Mouse (Mus musculus) CH12F3 (cell line): ENCODE measurements around the gene Gm36864.

ENCODE experiments used
- in situ Hi-C: fragments of 300-500 bp; cut with MboI; formaldehyde crosslinking; loops from 2 replicates; pipeline ENCODE4 v1.14.3; 2020; ENCODE audit warnings: low sequenced_read_pairs

The Gm36864 gene

DNA sequence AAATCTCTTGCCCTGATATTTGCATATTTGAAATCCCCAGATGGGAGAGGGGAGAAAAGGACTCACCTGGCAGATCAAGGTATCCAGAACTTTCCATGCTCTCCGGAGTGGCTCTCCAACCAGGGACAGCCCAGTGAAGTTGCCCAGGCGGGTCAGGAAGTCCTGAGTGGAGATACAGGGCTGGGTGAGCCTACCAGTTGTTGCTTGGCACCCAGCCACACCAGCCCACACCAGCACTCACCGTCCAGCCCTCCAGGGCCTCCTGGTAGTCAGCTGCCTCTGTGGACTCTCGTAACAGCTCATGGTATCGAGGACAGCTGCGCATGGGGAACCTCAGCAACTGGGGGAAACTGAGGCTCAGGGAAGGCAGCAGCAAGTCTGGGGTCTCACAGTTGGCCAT, 19.0 kb downstream of the Gm36864 start:
- in situ Hi-C loops, result loop anchor here (25.0 kb wide), 1 partner anchor 207 kb away; the partner anchor contains the start of genes Aspdh and Josd2

DNA sequence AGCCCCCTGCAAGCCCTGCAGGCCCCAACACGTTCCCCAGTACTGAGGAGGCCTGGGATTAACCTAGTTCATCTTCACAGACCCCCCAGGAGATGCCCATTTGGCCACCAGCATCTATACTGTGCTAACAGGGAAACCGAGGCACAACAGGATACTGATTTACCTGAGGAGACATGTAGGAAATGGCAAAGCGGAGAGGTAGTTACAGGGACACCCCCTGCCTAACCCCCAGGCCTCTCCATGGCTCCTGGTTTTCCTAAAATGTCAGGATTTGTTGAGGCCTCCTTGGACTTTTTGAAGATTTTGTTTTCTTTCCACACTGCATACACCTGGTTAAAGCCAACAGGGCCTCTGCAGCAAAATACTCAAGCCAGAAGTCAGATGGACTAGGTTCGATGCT, 21.3 kb downstream of the Gm36864 start, which contains the start of gene Acp4:
TSS of gene Acp4 (minus strand) at position 101 of the 400 bp plus-strand sequence.
- in situ Hi-C loops, result loop anchor here (25.0 kb wide), 1 partner anchor 205 kb away; the partner anchor contains the start of genes Aspdh and Josd2

DNA sequence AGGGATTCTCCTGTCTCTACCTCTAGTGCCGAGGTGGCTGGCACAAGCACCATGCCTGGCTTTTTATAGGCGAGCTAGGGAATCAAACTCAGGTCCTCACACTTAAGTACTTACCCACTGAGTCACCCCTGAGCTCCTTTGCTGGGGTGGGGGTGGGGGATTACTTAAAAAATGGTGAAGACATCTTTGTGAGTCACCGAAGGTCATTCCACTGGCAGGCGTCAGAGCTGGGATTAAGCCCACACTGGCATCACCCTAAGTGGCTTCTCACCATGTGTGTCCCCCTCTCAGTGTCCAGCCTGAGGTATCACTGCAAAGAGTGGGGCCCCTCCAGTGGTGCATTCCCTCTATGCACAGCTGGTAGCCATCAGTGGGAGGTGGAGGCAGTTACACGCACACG, 24.4 kb downstream of the Gm36864 start:
- in situ Hi-C loops, result loop anchor here (10.0 to 25.0 kb wide), 3 partner anchors 54 to 202 kb away; partner anchors contain the start of genes Aspdh, Josd2 and Shank1

DNA sequence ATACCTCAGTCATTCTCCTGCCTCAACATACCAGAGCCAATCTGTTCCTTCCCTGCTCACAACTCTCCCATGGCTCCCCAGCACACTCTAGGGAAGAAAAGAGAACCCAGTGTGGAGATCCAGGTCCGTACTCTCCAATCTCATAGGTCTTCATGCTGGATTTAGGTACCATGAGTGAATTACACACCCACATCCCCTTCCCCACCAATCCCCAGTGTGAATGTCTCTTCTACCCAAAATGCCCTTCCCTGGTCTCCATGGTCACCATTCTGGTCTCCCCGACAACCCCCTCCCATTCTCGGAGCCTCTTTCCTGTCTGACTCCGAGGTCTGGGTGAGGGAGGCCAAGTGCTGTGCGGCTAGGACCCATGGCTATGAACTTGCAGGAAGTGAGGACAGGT, 25.2 kb downstream of the Gm36864 start, which contains the start of gene Gm15517:
TSS of gene Gm15517 (plus strand) at position 301 of the 400 bp plus-strand sequence.
- in situ Hi-C loops, result loop anchor here (10.0 to 25.0 kb wide), 3 partner anchors 54 to 201 kb away; partner anchors contain the start of genes Aspdh, Josd2 and Shank1

GRCm38 (mm10) chr7:44262791-44263643, 27.0 kb downstream of the Gm36864 start:
- in situ Hi-C loops, result loop anchor here (10.0 to 25.0 kb wide), 3 partner anchors 52 to 199 kb away; partner anchors contain the start of genes Aspdh, Josd2 and Shank1

- in situ Hi-C loops, result loop anchor here (10.0 to 25.0 kb wide), 3 partner anchors 47 to 194 kb away; partner anchors contain the start of genes Aspdh, Josd2 and Shank1
These were observed 32.1 kb downstream of the Gm36864 start for GRCm38 (mm10) chr7:44268117-44268516.

GRCm38 (mm10) chr7:44269397-44269796, 33.4 kb downstream of the Gm36864 start:
- in situ Hi-C loops, result loop anchor here (10.0 to 25.0 kb wide), 3 partner anchors 45 to 193 kb away; partner anchors contain the start of genes Aspdh, Josd2 and Shank1

DNA sequence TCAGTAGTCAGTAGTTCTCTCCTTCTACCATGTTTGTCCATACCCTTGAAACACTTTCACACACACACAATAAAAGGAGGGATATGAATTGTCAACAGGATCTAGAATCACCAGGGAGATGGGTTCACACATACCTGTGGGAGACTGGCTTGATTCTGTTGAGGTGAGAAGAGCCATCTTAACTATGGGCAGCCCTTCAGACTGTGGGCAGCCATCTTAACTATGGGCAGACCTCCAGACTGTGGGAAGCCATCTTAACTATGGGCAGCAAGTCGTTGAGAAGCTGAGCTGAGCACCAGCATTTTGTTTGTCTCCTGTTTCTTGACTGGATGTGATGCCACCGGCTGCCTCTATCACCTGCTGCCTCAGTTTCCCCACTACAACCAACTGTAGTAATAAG, 35.3 kb downstream of the Gm36864 start:
- in situ Hi-C loops, result loop anchor here (25.0 kb wide), 1 partner anchor 191 kb away; the partner anchor contains the start of genes Aspdh and Josd2

GRCm38 (mm10) chr7:44272546-44272945, 36.6 kb downstream of the Gm36864 start:
- in situ Hi-C loops, result loop anchor here (25.0 kb wide), 1 partner anchor 190 kb away; the partner anchor contains the start of genes Aspdh and Josd2

DNA sequence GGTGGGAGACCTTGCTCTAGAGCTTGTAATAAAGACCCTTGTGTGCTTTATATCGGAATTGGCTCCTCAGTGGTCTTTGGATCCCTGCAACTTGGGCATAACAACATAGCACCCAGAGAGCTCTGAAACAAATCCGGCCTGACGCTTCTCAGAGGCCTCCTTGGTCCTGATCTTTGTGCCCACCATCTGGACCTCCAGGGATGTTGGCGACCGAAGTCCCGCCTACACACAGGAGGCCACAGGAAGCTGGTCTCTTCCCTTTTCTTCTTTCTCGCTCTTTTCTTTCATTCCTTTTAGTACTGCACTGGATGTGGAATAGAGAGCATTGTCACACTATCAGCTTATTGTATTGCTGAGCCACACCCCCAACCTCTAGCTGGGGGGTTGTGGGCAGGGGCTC, 37.5 kb downstream of the Gm36864 start:
- in situ Hi-C loops, result loop anchor here (25.0 kb wide), 1 partner anchor 189 kb away; the partner anchor contains the start of genes Aspdh and Josd2

DNA sequence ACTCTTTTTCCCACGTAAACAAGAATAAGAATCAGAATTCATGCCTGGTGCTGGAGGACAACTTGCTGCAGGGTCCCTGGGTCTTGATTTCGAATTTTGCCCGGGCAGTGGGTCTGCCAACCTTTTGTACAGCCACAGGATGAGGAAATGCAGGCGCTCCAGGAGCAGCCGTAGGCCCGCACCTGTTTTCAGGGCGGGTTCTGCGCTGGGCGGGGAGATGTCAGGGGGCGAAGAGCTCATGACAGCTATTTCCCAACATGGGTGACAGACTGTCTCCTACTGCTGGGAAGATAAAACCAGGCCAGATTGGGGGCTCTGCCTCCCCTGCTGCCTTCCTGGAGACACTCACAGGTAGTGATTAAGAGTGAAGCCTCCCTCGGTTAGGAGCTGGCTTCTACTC, 38.1 kb downstream of the Gm36864 start:
- in situ Hi-C loops, result loop anchor here (25.0 kb wide), 1 partner anchor 188 kb away; the partner anchor contains the start of genes Aspdh and Josd2

DNA sequence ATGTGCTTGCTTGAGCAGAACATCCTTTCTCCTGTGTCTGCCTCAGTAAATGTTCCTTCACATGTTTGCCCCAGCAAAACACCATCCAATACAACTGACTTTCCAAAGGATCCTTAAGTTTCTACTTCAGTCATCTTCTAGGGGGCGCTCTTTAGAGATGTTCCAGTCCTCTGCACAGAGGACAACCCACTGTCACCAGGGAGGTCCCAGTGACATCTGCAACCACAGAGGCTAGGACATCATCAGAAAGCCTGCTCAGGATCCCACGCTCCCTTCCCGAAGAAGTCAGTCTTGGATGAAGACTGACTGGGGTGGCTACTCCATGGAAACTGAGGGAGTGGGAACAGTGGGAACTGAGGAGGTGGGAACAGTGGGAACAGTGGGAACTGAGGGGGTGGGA, 39.6 kb downstream of the Gm36864 start:
- in situ Hi-C loops, result no loop called here

GRCm38 (mm10) chr7:44276461-44277249, 40.7 kb downstream of the Gm36864 start:
- in situ Hi-C loops, result no loop called here

GRCm38 (mm10) chr7:44277250-44277622, 41.3 kb downstream of the Gm36864 start:
- in situ Hi-C loops, result no loop called here

DNA sequence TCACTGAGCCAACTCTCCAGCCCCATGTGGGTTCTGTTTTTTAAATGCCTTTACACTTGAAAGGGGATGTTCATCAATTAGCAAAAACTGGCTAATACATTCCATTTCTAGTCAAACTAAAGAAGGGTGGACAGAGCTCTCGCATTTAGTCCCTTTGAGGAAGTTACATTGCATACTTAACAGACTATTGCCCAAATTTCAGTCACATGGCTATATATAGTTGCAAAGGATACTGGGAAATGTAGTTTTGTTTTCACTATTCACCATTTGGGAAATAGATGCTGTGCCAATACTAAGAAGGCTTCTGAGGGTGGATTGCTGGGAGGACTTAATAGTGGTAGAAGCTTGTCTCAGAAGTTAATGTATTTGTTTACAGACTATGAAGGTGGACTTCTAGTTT, 45.0 kb downstream of the Gm36864 start:
- in situ Hi-C loops, result no loop called here

DNA sequence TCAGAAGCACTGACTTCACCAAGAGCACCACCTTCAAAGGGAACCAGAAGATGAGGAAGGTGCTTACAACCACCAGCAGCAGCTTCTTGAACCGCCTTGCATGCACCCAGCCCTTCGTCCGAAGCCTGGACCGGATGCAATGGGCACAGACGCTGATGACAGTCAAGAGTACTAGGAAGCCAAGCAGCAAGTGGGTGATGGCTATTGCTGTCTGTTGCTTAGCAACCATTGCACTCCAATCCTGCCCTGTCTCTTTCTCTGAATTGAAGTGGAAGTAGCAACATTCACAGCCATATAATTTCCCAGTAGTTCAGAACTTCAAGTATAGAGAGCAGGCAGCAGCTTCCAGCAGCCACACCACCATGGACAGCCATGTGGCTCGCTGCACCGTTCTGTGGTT, 45.6 kb downstream of the Gm36864 start:
- in situ Hi-C loops, result no loop called here

DNA sequence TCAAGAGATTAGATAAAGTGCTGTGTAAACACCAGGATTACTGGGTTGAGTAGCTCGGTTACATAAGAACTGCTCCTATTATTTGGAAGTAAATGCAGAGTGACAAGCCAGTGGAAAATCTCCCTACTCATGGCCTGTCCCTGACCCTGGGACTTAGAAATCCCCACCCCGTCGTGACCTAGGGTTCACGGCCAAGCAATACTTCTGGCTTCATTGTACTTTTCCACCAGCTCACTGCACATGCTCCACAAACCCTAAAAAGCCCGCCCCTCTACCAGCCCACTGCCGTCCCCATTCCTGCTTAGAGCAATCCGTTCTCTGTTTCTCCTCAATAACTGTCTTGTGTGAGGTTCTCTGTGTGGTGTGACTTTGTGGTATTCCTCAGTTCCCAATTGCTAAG, 51.8 kb downstream of the Gm36864 start:
- in situ Hi-C loops, result no loop called here

DNA sequence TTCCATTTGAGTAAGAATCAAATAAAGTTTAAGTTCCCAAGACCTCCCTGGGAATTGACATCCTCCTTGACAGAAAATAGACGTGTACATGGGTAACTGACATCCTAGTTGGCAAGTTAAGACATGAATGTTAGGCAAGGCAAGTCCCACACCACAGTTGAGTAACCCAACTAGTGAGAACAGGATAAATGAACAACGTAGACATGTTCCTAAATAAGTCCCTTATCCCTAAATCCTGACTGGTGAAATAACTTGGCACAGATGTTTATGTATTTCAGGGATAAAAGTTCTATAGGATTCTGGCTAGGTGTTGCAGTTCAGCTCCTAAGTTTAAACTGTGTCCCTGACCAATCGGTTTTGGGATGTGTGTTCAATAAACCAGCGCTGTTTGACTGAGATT, 55.0 kb downstream of the Gm36864 start:
- in situ Hi-C loops, result no loop called here

GRCm38 (mm10) chr7:44291418-44291817, 55.4 kb downstream of the Gm36864 start:
- in situ Hi-C loops, result no loop called here
